Comparison of ENCODE assay signal across 19 mouse cellular contexts in the genomic region with DNA sequence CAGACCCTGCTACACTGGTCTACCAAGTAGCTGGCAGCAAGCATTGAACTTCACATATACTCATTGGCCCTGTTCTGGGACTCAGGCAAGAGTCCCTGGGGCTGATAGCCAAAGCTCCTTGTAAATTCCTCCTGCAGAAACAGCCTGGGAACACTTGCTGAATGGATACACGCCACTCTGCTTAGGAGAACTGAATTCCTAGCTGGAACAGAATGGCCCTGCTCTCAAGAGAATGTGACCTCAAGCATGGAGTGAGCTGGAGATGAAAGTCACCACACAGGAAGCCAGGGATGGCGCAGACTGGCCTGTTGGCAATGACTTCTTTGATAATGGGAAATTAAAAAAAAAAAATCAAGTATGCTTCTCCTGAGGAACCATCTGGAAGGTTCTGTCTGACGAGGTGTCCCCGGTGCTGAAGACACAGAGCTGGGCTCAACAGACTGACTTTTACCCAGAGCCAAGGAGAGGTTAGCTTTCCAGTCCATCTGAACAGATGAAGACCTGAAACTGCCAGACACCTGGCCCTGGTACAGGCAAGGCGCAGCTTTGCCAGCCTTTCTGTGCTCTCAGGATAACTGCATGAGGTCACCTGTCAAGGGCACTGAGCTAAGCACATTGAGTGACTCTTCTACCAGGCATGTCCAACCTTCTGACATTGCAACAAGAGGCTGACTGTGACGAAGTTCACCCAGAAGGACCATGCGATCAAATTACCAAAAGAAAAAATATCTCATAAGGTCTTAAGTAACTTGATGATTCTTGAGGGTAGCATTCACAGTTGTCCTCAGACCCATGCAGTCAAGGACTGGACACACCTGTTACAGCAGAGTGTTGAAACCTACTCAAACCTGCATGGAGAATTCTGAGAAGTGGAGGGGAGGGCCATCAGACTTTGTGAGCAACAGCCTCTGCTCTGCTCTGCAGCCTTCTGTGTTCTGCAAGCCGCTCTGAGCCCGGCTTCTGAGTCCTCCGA.
DNase-seq lines count a peak whose midpoint lies in the region; ATAC-seq and TF ChIP-seq lines count a peak whose summit lies in the region.
"Had no signal": no experiment of that assay in that cellular context is flagged by ENCODE, and none has a peak within 500 bp of the region (broad histone marks: within the 10 kb centered on the region; RNA-seq: fewer than 3 reads in every experiment).

No protein-coding gene starts in this region.

- H3K27me3 ChIP-seq in heart, adult 2 months (ENCODE audit: control insufficient read depth, insufficient read depth, low read length), result no peaks in the 10 kb centered on the region
- H3K27me3 ChIP-seq in heart, embryonic 11.5 days (ENCODE audit: control insufficient read depth, insufficient read depth, low read length), result no peaks in the 10 kb centered on the region
- H3K27me3 ChIP-seq in testis, adult 2 months (ENCODE audit: control insufficient read depth, insufficient read depth, low read length), result no peaks in the 10 kb centered on the region
- H3K27me3 ChIP-seq: forebrain, embryonic 15.5 days; hindbrain, embryonic 15.5 days; liver, embryonic 12.5 days had no signal

- 0 out of 2 replicates have a peak, but pooled peaks cover 2% of the 10 kb centered on the region for H3K79me2 ChIP-seq in heart, adult 2 months (replicated peaks; ENCODE audit: control insufficient read depth, insufficient read depth, low read length)

- no peak for DNase-seq in heart, adult 2 months
- no peak for DNase-seq in testis, postnatal 10 days (ENCODE audit: low spot score)
- DNase-seq in cerebellum, postnatal 14 days, result peak; percentile 76 to 83
- DNase-seq in adrenal gland, postnatal 36 days, result no peak
- DNase-seq in embryo, embryonic 11 days, result no peak
- DNase-seq: adrenal gland, adult 8-10 months; kidney, postnatal 14 days; right cerebral cortex, adult 18-20 months; thymus, postnatal 36 days had no signal

- H3K9ac ChIP-seq in heart, adult 2 months (ENCODE audit: low read depth, low read length), result no peak overlapping the region
- no peak overlapping the region for H3K9ac ChIP-seq in heart, embryonic 11.5 days (ENCODE audit: low read depth, low read length)
- H3K9ac ChIP-seq: forebrain, embryonic 15.5 days; hindbrain, embryonic 15.5 days; liver, embryonic 12.5 days had no signal

- TF ChIP-seq EP300 in heart, adult 2 months (IDR thresholded peaks at IDR 0.05; ENCODE audit: insufficient read depth, low read depth, low read length), result 0 out of 2 replicates have a peak, but pooled peaks have one; percentile 51

- no peaks in the 10 kb centered on the region for H3K36me3 ChIP-seq in heart, adult 2 months (ENCODE audit: control insufficient read depth, insufficient read depth, low read length)
- peaks cover 7% of the 10 kb centered on the region for H3K36me3 ChIP-seq in heart, embryonic 11.5 days (ENCODE audit: control insufficient read depth, insufficient read depth, low read length)
- no peaks in the 10 kb centered on the region for H3K36me3 ChIP-seq in testis, adult 2 months (ENCODE audit: control insufficient read depth, insufficient read depth, low read length)
- H3K36me3 ChIP-seq: forebrain, embryonic 15.5 days; hindbrain, embryonic 15.5 days; limb, embryonic 10.5 days; midbrain, embryonic 10.5 days had no signal

- 74% methylated on average over 10 of the region's 10 CpGs for WGBS in heart, adult 2 months
- WGBS in heart, embryonic 11.5 days (ENCODE audit: insufficient replicate concordance), result 84% methylated on average over 10 of the region's 10 CpGs

- ATAC-seq in heart, embryonic 11.5 days (replicated peaks; ENCODE audit: insufficient number of reproducible peaks, low FRiP score, low TSS enrichment), result no peak
- ATAC-seq: forebrain, embryonic 15.5 days; intestine, postnatal 0 days; liver, embryonic 12.5 days had no signal

- H3K9me3 ChIP-seq in heart, embryonic 11.5 days (replicated peaks; ENCODE audit: control insufficient read depth, low read length), result no peaks in the 10 kb centered on the region
- H3K9me3 ChIP-seq: embryonic facial prominence, embryonic 10.5 days; forebrain, embryonic 15.5 days; hindbrain, embryonic 15.5 days; limb, embryonic 10.5 days; liver, embryonic 12.5 days; midbrain, embryonic 10.5 days had no signal

- intact Hi-C loops in heart, adult 2 months (cut with DNase I), result no loop called here

- no peak for TF ChIP-seq CTCF in heart, adult 2 months (IDR thresholded peaks at IDR 0.05)
- TF ChIP-seq CTCF in testis, adult 2 months (IDR thresholded peaks at IDR 0.05; ENCODE audit: control insufficient read depth, insufficient read depth, insufficient replicate concordance, low read depth, low read length), result no peak

- H3K4me3 ChIP-seq in heart, adult 2 months, result no peak overlapping the region
- no peak overlapping the region for H3K4me3 ChIP-seq in heart, embryonic 11.5 days (ENCODE audit: low read depth, low read length)
- no peak overlapping the region for H3K4me3 ChIP-seq in testis, adult 2 months (ENCODE audit: control insufficient read depth, low read depth, low read length)
- H3K4me3 ChIP-seq: embryonic facial prominence, embryonic 10.5 days; forebrain, embryonic 15.5 days; hindbrain, embryonic 15.5 days; left cerebral cortex, adult 2 months; limb, embryonic 10.5 days; liver, embryonic 12.5 days; midbrain, embryonic 10.5 days had no signal

- peaks cover 5% of the 10 kb centered on the region for H3K4me1 ChIP-seq in heart, adult 2 months (ENCODE audit: control insufficient read depth, insufficient read depth, low read length)
- H3K4me1 ChIP-seq in heart, embryonic 11.5 days (ENCODE audit: control insufficient read depth, insufficient read depth, low read length), result no peaks in the 10 kb centered on the region
- H3K4me1 ChIP-seq in testis, adult 2 months (ENCODE audit: control insufficient read depth, insufficient read depth, low read length), result no peaks in the 10 kb centered on the region
- H3K4me1 ChIP-seq: embryonic facial prominence, embryonic 10.5 days; forebrain, embryonic 15.5 days; hindbrain, embryonic 15.5 days; limb, embryonic 10.5 days; midbrain, embryonic 10.5 days had no signal

- H3K27ac ChIP-seq in heart, adult 2 months, result no peak overlapping the region; the same call in 1 of the 2 replicates
- no peak overlapping the region for H3K27ac ChIP-seq in heart, embryonic 11.5 days (ENCODE audit: low read depth, low read length)
- H3K27ac ChIP-seq in testis, adult 2 months (ENCODE audit: control insufficient read depth, insufficient read depth, low read depth, low read length), result peak overlapping the region; percentile 54
- H3K27ac ChIP-seq: embryonic facial prominence, embryonic 10.5 days; forebrain, embryonic 15.5 days; hindbrain, embryonic 15.5 days; left cerebral cortex, adult 2 months; limb, embryonic 10.5 days; liver, embryonic 12.5 days; midbrain, embryonic 10.5 days had no signal

- no peak overlapping the region for H3K4me2 ChIP-seq in heart, embryonic 11.5 days
- H3K4me2 ChIP-seq: forebrain, embryonic 15.5 days; hindbrain, embryonic 15.5 days; liver, embryonic 12.5 days had no signal

- TF ChIP-seq POLR2A in heart, adult 2 months (IDR thresholded peaks at IDR 0.05; ENCODE audit: insufficient read depth, low read depth, low read length), result no peak
- TF ChIP-seq POLR2A in testis, adult 2 months (IDR thresholded peaks at IDR 0.05; ENCODE audit: control insufficient read depth, low read depth, low read length), result no peak

Comparison
In these comparisons a context has a peak if more than half of its experiments do, and no peak if none do; other contexts are left out.
1. DNase-seq: peak in cerebellum, postnatal 14 days (2 of 2); none in heart, adult 2 months (0 of 2), testis, postnatal 10 days (single experiment), adrenal gland, postnatal 36 days (0 of 2) and embryo, embryonic 11 days (single experiment).